Mouse (Mus musculus): ENCODE results near the gene 1810013L24Rik. TPM values are rescaled to one million over a fixed set of nuclear protein-coding genes. Genes with fewer than 3 reads are reported as not detected.
"Not testable (repeated sequence)": the region's sequence is repeated elsewhere in the genome, so short reads cannot be mapped to it uniquely, and the experiment has no call there.

The 1810013L24Rik gene
- polyA plus RNA-seq, 1 experiment from 2014 or later, result 12.5 TPM

DNA sequence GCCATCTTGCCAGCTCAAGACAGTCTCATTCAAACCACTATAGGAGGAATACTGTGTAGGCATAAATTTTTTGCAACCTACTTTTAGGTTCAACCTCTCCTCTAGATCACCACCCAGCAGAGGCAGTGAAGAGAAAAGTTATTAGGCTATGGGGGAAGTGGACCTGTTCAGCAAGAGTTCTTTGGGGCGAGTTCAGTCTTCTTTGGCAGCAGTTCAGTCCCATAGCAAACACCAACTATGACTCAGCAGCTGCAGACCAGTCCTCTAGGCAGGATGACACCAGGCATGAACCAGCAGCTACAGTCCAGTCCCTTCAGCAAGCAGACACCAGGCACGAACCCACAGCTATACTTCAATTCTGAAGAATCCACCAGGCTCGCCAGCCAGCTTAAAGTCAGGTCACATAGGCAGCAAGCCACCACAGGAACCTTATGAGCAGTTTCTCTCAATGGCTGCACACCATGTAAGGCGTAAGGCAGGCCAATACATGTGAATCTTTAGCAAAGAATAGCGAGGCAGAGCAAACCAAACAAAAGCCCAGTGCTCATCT, 37.6 kb downstream of the 1810013L24Rik start:
- Histone ChIP-seq H3K4me1 (replicated peaks; ENCODE audit: control insufficient read depth, insufficient read depth, low read length) (peaks cover 9% of the 10 kb centered on the region), H3K36me3 (ENCODE audit: control insufficient read depth, insufficient read depth, low read length) (no peaks in the 10 kb centered on the region), H3K9ac (ENCODE audit: low read depth, low read length) (no peak overlapping the region), H3K9me3 (ENCODE audit: control insufficient read depth, low read length) (no peaks in the 10 kb centered on the region), H3K4me3 (ENCODE audit: low read depth, low read length) (no peak overlapping the region), H3K27me3 (replicated peaks; ENCODE audit: control insufficient read depth, insufficient read depth, low read length) (no peaks in the 10 kb centered on the region), H3K4me2 (no peak overlapping the region), H3K27ac (ENCODE audit: low read depth, low read length) (no peak overlapping the region)
- 82% methylated on average over 5 of the region's 5 CpGs for whole genome bisulfite sequencing
- ATAC-seq (replicated peaks; ENCODE audit: low FRiP score) (no peak), DNase-seq (ENCODE audit: low spot score) (no peak)

DNA sequence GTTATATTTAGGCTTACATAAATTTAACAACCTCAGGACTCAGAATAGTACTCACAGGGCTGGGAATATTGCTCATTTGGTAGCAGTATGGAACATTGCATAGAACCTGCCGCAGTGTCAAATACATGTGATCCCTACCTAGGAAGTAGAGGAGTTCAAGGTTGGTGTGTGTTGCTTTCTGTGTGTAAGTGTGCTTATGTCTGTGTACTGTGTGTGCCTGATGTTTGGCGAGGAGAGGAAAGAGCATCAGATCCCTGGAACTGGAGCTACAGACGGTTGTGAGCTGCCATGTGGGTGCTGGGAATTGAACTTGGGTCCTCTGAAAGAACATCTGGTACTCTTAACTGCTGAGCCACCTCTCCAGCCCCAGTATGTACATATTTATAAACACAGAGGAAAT, 38.6 kb downstream of the 1810013L24Rik start:
- H3K9me3 ChIP-seq (ENCODE audit: control insufficient read depth, low read length), result no peaks in the 10 kb centered on the region
- no peak overlapping the region for H3K9ac ChIP-seq (ENCODE audit: low read depth, low read length)
- WGBS, result 87% methylated on average over 3 of the region's 3 CpGs
- DNase-seq (ENCODE audit: low spot score) (no peak), ATAC-seq (replicated peaks; ENCODE audit: low FRiP score) (no peak)
- no peak overlapping the region for H3K4me2 ChIP-seq
- H3K4me3 ChIP-seq (ENCODE audit: low read depth, low read length), result no peak overlapping the region
- peaks cover 12% of the 10 kb centered on the region for H3K4me1 ChIP-seq (replicated peaks; ENCODE audit: control insufficient read depth, insufficient read depth, low read length)
- no peak overlapping the region for H3K27ac ChIP-seq (ENCODE audit: low read depth, low read length)
- no peaks in the 10 kb centered on the region for H3K27me3 ChIP-seq (replicated peaks; ENCODE audit: control insufficient read depth, insufficient read depth, low read length)
- H3K36me3 ChIP-seq (ENCODE audit: control insufficient read depth, insufficient read depth, low read length), result no peaks in the 10 kb centered on the region

DNA sequence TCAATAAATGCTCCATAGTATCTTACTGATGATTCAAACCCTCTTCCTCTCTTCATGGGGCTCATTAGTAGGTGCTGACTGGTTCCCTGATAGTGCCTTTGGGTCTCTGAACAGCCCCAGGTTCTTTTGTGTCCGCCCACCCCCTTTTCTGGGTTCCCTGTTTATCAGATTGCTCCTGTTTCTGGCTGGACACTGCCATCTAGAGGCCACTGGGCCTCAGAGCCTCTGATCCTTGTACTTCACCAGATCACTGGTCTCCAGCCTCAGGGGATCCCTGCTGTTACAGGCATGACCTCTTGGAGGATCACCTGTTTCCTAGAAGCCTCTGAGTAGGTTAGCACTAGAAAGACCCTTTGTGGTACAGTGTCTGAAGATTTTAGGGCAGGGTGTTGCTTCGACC, 39.8 kb downstream of the 1810013L24Rik start:
- Histone ChIP-seq H3K4me1 (replicated peaks; ENCODE audit: control insufficient read depth, insufficient read depth, low read length) (peaks cover 12% of the 10 kb centered on the region), H3K9me3 (ENCODE audit: control insufficient read depth, low read length) (no peaks in the 10 kb centered on the region), H3K27me3 (replicated peaks; ENCODE audit: control insufficient read depth, insufficient read depth, low read length) (no peaks in the 10 kb centered on the region), H3K9ac (ENCODE audit: low read depth, low read length) (no peak overlapping the region), H3K4me3 (ENCODE audit: low read depth, low read length) (no peak overlapping the region), H3K4me2 (no peak overlapping the region), H3K27ac (ENCODE audit: low read depth, low read length) (no peak overlapping the region), H3K36me3 (ENCODE audit: control insufficient read depth, insufficient read depth, low read length) (no peaks in the 10 kb centered on the region)
- WGBS, result 38% methylated on average over 2 of the region's 2 CpGs
- DNase-seq (ENCODE audit: low spot score) (peak; percentile 49), ATAC-seq (replicated peaks; ENCODE audit: low FRiP score) (peak; percentile 17; the same call in 1 of the 2 replicates)

DNA sequence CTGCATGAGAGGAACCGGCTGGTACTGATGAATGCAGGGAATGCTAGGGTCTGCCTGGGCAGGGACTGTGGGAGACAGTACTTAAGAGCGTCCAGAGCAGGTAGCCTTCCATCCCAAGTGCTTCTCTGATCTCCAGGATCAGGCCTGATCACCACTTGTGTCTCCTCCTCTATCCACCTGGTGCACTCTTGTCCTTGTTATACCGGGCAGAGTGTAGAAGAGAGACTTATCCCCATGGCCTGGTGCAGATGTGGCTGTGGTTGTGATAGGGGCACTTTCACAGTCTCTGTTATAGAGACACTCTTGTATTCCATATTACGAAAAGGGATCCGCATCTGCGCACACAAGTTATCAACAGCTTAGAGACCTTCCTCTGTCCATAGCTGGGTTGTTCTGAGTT, 41.5 kb downstream of the 1810013L24Rik start:
- H3K27me3 ChIP-seq (replicated peaks; ENCODE audit: control insufficient read depth, insufficient read depth, low read length), result no peaks in the 10 kb centered on the region
- 92% methylated on average over 6 of the region's 6 CpGs for WGBS
- no peak overlapping the region for H3K4me2 ChIP-seq
- H3K4me3 ChIP-seq (ENCODE audit: low read depth, low read length), result no peak overlapping the region
- H3K27ac ChIP-seq (ENCODE audit: low read depth, low read length), result no peak overlapping the region
- H3K4me1 ChIP-seq (replicated peaks; ENCODE audit: control insufficient read depth, insufficient read depth, low read length), result peaks cover 13% of the 10 kb centered on the region
- H3K9me3 ChIP-seq (ENCODE audit: control insufficient read depth, low read length), result no peaks in the 10 kb centered on the region
- no peaks in the 10 kb centered on the region for H3K36me3 ChIP-seq (ENCODE audit: control insufficient read depth, insufficient read depth, low read length)
- H3K9ac ChIP-seq (ENCODE audit: low read depth, low read length), result no peak overlapping the region
- DNase-seq (ENCODE audit: low spot score), result no peak
- ATAC-seq (replicated peaks; ENCODE audit: low FRiP score), result no peak

DNA sequence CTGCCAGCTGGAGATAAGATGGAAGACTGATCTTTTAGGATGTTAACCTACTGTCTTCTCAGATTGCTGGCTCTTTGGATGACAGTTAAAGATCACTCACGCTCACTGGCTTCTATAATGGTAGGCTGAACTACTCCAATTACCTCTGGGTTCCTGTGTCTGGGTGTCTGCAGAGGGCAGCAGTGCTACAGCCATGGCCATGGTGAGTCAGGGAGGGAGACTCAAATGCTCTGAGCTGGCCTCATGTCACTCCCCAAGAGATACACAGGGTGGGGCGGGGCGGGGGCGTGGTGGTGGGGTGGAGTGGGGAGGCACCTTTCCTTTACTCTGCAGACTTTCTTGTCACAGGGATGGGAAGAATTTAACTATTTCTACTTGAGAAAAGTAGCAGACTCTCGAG, 42.1 kb downstream of the 1810013L24Rik start:
- Histone ChIP-seq H3K9me3 (ENCODE audit: control insufficient read depth, low read length) (no peaks in the 10 kb centered on the region), H3K4me3 (ENCODE audit: low read depth, low read length) (no peak overlapping the region), H3K4me2 (no peak overlapping the region), H3K36me3 (ENCODE audit: control insufficient read depth, insufficient read depth, low read length) (no peaks in the 10 kb centered on the region), H3K9ac (ENCODE audit: low read depth, low read length) (no peak overlapping the region), H3K4me1 (replicated peaks; ENCODE audit: control insufficient read depth, insufficient read depth, low read length) (peaks cover 13% of the 10 kb centered on the region), H3K27me3 (replicated peaks; ENCODE audit: control insufficient read depth, insufficient read depth, low read length) (no peaks in the 10 kb centered on the region), H3K27ac (ENCODE audit: low read depth, low read length) (no peak overlapping the region)
- 49% methylated on average over 5 of the region's 5 CpGs for WGBS
- DNase-seq (ENCODE audit: low spot score) (no peak), ATAC-seq (replicated peaks; ENCODE audit: low FRiP score) (peak; percentile 81)

DNA sequence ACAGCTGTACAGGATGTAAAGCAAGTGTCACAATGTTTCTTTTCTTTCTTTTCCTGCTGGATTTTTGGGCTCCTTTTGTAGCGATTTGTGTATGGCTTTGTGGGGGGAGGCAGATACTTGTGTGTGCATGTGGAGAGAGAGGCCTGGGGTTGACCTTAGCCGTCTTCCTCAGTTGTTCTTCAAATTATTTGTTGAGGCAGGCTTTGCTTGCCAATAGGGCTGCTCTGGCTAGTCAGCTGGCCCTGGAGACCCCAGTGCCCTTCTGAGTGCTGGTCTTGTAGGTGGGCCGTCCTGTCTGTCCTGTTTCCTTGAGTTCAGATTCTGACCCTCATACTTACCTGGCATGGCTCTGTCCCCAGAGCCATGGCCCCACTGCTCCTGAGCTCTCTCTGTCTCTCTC, 42.6 kb downstream of the 1810013L24Rik start:
- WGBS, result 81% methylated on average over 3 of the region's 3 CpGs

DNA sequence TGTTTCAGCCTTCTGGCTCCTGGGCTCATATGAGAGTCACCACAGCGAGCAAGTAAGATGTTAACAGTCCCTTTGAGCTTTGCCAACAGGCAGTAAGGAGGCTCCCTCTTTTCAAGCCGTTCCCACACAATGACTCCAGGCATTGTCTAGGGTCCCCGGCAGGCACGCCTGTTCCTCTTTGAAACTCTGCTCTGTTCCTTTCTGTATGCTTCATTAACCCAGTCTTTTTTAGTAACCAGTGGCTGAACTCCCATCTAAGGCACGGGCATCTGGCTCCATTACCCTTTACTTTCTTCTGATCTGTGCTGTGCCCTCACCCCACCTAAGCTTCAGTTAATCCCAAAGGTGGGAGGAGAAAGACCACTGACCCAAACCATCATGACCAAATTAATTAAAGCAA, 50.2 kb downstream of the 1810013L24Rik start:
- DNase-seq (ENCODE audit: low spot score) (no peak), ATAC-seq (replicated peaks; ENCODE audit: low FRiP score) (no peak)
- H3K4me1 ChIP-seq (replicated peaks; ENCODE audit: control insufficient read depth, insufficient read depth, low read length), result no peaks in the 10 kb centered on the region
- H3K27me3 ChIP-seq (replicated peaks; ENCODE audit: control insufficient read depth, insufficient read depth, low read length), result no peaks in the 10 kb centered on the region
- WGBS, result 75% methylated on average over 5 of the region's 5 CpGs
- H3K4me3 ChIP-seq (ENCODE audit: low read depth, low read length), result no peak overlapping the region
- no peak overlapping the region for H3K27ac ChIP-seq (ENCODE audit: low read depth, low read length)
- H3K9me3 ChIP-seq (ENCODE audit: control insufficient read depth, low read length), result no peaks in the 10 kb centered on the region
- no peaks in the 10 kb centered on the region for H3K36me3 ChIP-seq (ENCODE audit: control insufficient read depth, insufficient read depth, low read length)
- H3K9ac ChIP-seq (ENCODE audit: low read depth, low read length), result no peak overlapping the region
- H3K4me2 ChIP-seq, result no peak overlapping the region

More for the DNA sequence above, 42.6 kb downstream of the 1810013L24Rik start:
- ATAC-seq (replicated peaks; ENCODE audit: low FRiP score) (no peak), DNase-seq (ENCODE audit: low spot score) (no peak)
- H3K27ac ChIP-seq (ENCODE audit: low read depth, low read length), result no peak overlapping the region
- no peaks in the 10 kb centered on the region for H3K9me3 ChIP-seq (ENCODE audit: control insufficient read depth, low read length)
- H3K4me3 ChIP-seq (ENCODE audit: low read depth, low read length), result no peak overlapping the region
- H3K27me3 ChIP-seq (replicated peaks; ENCODE audit: control insufficient read depth, insufficient read depth, low read length), result no peaks in the 10 kb centered on the region
- H3K4me2 ChIP-seq, result no peak overlapping the region
- no peak overlapping the region for H3K9ac ChIP-seq (ENCODE audit: low read depth, low read length)
- H3K36me3 ChIP-seq (ENCODE audit: control insufficient read depth, insufficient read depth, low read length), result no peaks in the 10 kb centered on the region
- peaks cover 13% of the 10 kb centered on the region for H3K4me1 ChIP-seq (replicated peaks; ENCODE audit: control insufficient read depth, insufficient read depth, low read length)

DNA sequence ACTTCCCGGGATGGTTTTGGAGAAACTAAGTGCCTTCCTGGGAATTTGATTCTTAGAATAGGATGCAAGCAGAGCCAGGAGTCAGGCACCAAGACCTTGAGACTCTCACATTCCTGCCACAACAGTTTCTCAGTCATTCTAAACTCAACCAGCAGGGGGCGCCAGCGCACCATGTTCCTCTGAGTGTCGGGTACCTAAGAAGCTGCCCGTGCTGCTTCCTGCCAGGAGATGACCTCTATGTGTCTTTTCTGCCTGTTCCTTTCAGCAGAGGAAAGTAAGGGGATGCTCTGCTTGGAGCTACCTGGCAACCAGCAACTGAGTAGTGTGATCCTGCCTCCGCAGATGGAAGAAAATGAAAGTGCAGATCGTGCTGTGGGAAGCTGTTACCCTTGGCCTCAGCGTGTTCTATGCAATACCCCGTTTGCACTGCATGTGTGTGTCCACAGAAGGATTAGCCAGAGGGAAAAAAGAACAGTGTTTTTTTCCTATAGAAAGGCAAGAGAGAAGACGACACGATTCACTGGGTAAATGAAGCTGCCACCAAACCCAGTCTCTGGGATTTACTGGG, 53.9 kb downstream of the 1810013L24Rik start:
- DNase-seq (ENCODE audit: low spot score) (peak; percentile 82), ATAC-seq (replicated peaks; ENCODE audit: low FRiP score) (0 out of 2 replicates have a peak, but pooled peaks have one; percentile 20)
- Histone ChIP-seq H3K4me1 (replicated peaks; ENCODE audit: control insufficient read depth, insufficient read depth, low read length) (no peaks in the 10 kb centered on the region), H3K36me3 (ENCODE audit: control insufficient read depth, insufficient read depth, low read length) (no peaks in the 10 kb centered on the region), H3K9me3 (ENCODE audit: control insufficient read depth, low read length) (no peaks in the 10 kb centered on the region), H3K27me3 (replicated peaks; ENCODE audit: control insufficient read depth, insufficient read depth, low read length) (no peaks in the 10 kb centered on the region), H3K9ac (ENCODE audit: low read depth, low read length) (no peak overlapping the region), H3K27ac (ENCODE audit: low read depth, low read length) (no peak overlapping the region), H3K4me3 (ENCODE audit: low read depth, low read length) (0 out of 2 replicates have a peak overlapping the region, but pooled peaks have one; percentile 16), H3K4me2 (peak overlapping the region; percentile 28; the same call in 1 of the 2 replicates)
- WGBS, result 44% methylated on average over 11 of the region's 11 CpGs

DNA sequence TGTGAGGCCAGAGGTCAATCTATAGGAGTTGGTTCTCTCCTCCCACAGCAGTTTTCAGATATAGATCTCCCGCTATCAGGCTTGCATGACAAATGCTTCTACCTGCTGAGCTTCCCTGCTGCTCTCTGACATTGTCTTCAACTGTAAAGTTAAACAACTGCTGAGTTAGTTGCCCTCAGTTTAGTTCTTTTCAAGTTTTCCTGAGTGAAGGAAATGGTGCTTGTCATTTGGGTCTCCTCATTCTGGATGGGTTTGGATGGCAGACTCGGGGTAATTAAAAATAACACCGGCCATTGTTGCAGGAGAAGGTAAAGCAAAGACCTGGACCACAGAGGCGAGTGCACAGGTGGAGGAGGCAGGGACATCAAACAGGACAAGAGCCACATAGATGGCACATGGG, 64.3 kb downstream of the 1810013L24Rik start:
- H3K4me3 ChIP-seq (ENCODE audit: low read depth, low read length); H3K9ac ChIP-seq (ENCODE audit: low read depth, low read length); H3K9me3 ChIP-seq (ENCODE audit: control insufficient read depth, low read length); H3K27ac ChIP-seq (ENCODE audit: low read depth, low read length); ATAC-seq (replicated peaks; ENCODE audit: low FRiP score); H3K4me1 ChIP-seq (replicated peaks; ENCODE audit: control insufficient read depth, insufficient read depth, low read length); H3K36me3 ChIP-seq (ENCODE audit: control insufficient read depth, insufficient read depth, low read length); H3K27me3 ChIP-seq (replicated peaks; ENCODE audit: control insufficient read depth, insufficient read depth, low read length); DNase-seq (ENCODE audit: low spot score); H3K4me2 ChIP-seq: not testable (repeated sequence)
- 50% methylated on average over 4 of the region's 4 CpGs for WGBS
